Mouse (Mus musculus): Measurements from ENCODE around the gene Mpp3. TPM values are rescaled to one million over a fixed set of nuclear protein-coding genes. Genes with fewer than 3 reads are reported as not detected.

Gene Mpp3
- total and polyA plus RNA-seq, 2 experiments from 2014 or later = 2.2 to 8.0 TPM

GRCm38 (mm10) chr11:102011510-102011909, 16.8 kb downstream of the Mpp3 start:
- Histone ChIP-seq H3K27ac (ENCODE audit: low read depth) (no peak overlapping the region), H3K9ac (replicated peaks; ENCODE audit: low read depth, low read length) (no peak overlapping the region), H3K4me1 (ENCODE audit: control insufficient read depth, insufficient read depth) (peaks cover 10% of the 10 kb centered on the region), H3K4me3 (ENCODE audit: low read depth, low read length) (no peak overlapping the region), H3K4me2 (ENCODE audit: low read depth, low read length) (no peak overlapping the region), H3K9me3 (replicated peaks; ENCODE audit: control insufficient read depth, low read length) (no peaks in the 10 kb centered on the region), H3K36me3 (replicated peaks; ENCODE audit: control insufficient read depth, insufficient read depth, low read length) (0 out of 2 replicates have a peak, but pooled peaks cover 10% of the 10 kb centered on the region), H3K27me3 (ENCODE audit: control insufficient read depth, insufficient read depth, low read length) (no peaks in the 10 kb centered on the region)
- ATAC-seq (ENCODE audit: insufficient read depth, low read depth) = no peak
- DNase-seq (ENCODE audit: low spot score) = no peak
- no peak for TF ChIP-seq EP300 (IDR thresholded peaks at IDR 0.05; ENCODE audit: low read depth)
- no peak for TF ChIP-seq CTCF (IDR thresholded peaks at IDR 0.05; ENCODE audit: low read depth)
- WGBS = 72% methylated on average over 8 of the region's 8 CpGs

GRCm38 (mm10) chr11:102010140-102010539, 18.1 kb downstream of the Mpp3 start:
- Histone ChIP-seq H3K27ac (ENCODE audit: low read depth) (no peak overlapping the region), H3K36me3 (replicated peaks; ENCODE audit: control insufficient read depth, insufficient read depth, low read length) (0 out of 2 replicates have a peak, but pooled peaks cover 4% of the 10 kb centered on the region), H3K4me1 (ENCODE audit: control insufficient read depth, insufficient read depth) (no peaks in the 10 kb centered on the region), H3K27me3 (ENCODE audit: control insufficient read depth, insufficient read depth, low read length) (no peaks in the 10 kb centered on the region), H3K9ac (replicated peaks; ENCODE audit: low read depth, low read length) (no peak overlapping the region), H3K4me3 (ENCODE audit: low read depth, low read length) (no peak overlapping the region), H3K9me3 (replicated peaks; ENCODE audit: control insufficient read depth, low read length) (no peaks in the 10 kb centered on the region), H3K4me2 (ENCODE audit: low read depth, low read length) (no peak overlapping the region)
- WGBS = 75% methylated on average over 13 of the region's 13 CpGs
- TF ChIP-seq CTCF (IDR thresholded peaks at IDR 0.05; ENCODE audit: low read depth) (no peak), EP300 (IDR thresholded peaks at IDR 0.05; ENCODE audit: low read depth) (no peak)
- ATAC-seq (ENCODE audit: insufficient read depth, low read depth) = no peak
- DNase-seq (ENCODE audit: low spot score) = no peak

GRCm38 (mm10) chr11:102008954-102009637, 19.2 kb downstream of the Mpp3 start:
- Histone ChIP-seq H3K36me3 (replicated peaks; ENCODE audit: control insufficient read depth, insufficient read depth, low read length) (0 out of 2 replicates have a peak, but pooled peaks cover 4% of the 10 kb centered on the region), H3K27ac (ENCODE audit: low read depth) (peak overlapping the region; percentile 32; the same call in 1 of the 2 replicates), H3K4me2 (ENCODE audit: low read depth, low read length) (no peak overlapping the region), H3K4me1 (ENCODE audit: control insufficient read depth, insufficient read depth) (no peaks in the 10 kb centered on the region), H3K9ac (replicated peaks; ENCODE audit: low read depth, low read length) (no peak overlapping the region), H3K9me3 (replicated peaks; ENCODE audit: control insufficient read depth, low read length) (no peaks in the 10 kb centered on the region), H3K4me3 (ENCODE audit: low read depth, low read length) (no peak overlapping the region), H3K27me3 (ENCODE audit: control insufficient read depth, insufficient read depth, low read length) (no peaks in the 10 kb centered on the region)
- WGBS = 60% methylated on average over 15 of the region's 15 CpGs
- DNase-seq (ENCODE audit: low spot score) = peak; percentile 49
- TF ChIP-seq CTCF (IDR thresholded peaks at IDR 0.05; ENCODE audit: low read depth) (no peak), EP300 (IDR thresholded peaks at IDR 0.05; ENCODE audit: low read depth) (peak; percentile 95)
- ATAC-seq (ENCODE audit: insufficient read depth, low read depth) = peak; percentile 68

- no peak overlapping the region for H3K9ac ChIP-seq (replicated peaks; ENCODE audit: low read depth, low read length)
Measured at GRCm38 (mm10) chr11:102008372-102008771, 19.9 kb downstream of the Mpp3 start.

GRCm38 (mm10) chr11:102006688-102007087, 21.6 kb downstream of the Mpp3 start:
- TF ChIP-seq CTCF (IDR thresholded peaks at IDR 0.05; ENCODE audit: low read depth) = no peak
- no peak for TF ChIP-seq EP300 (IDR thresholded peaks at IDR 0.05; ENCODE audit: low read depth)
- no peak overlapping the region for H3K4me3 ChIP-seq (ENCODE audit: low read depth, low read length)
- H3K9me3 ChIP-seq (replicated peaks; ENCODE audit: control insufficient read depth, low read length) = no peaks in the 10 kb centered on the region
- DNase-seq (ENCODE audit: low spot score) = no peak
- no peak overlapping the region for H3K9ac ChIP-seq (replicated peaks; ENCODE audit: low read depth, low read length)
- no peak overlapping the region for H3K4me2 ChIP-seq (ENCODE audit: low read depth, low read length)
- no peak for ATAC-seq (ENCODE audit: insufficient read depth, low read depth)
- no peaks in the 10 kb centered on the region for H3K36me3 ChIP-seq (replicated peaks; ENCODE audit: control insufficient read depth, insufficient read depth, low read length)
- 81% methylated on average over 5 of the region's 5 CpGs for WGBS
- H3K27me3 ChIP-seq (ENCODE audit: control insufficient read depth, insufficient read depth, low read length) = no peaks in the 10 kb centered on the region
- H3K27ac ChIP-seq (ENCODE audit: low read depth) = no peak overlapping the region
- H3K4me1 ChIP-seq (ENCODE audit: control insufficient read depth, insufficient read depth) = no peaks in the 10 kb centered on the region

More at GRCm38 (mm10) chr11:102008372-102008771, 19.9 kb downstream of the Mpp3 start:
- no peak for DNase-seq (ENCODE audit: low spot score)
- TF ChIP-seq EP300 (IDR thresholded peaks at IDR 0.05; ENCODE audit: low read depth) (no peak), CTCF (IDR thresholded peaks at IDR 0.05; ENCODE audit: low read depth) (no peak)
- WGBS = 74% methylated on average over 8 of the region's 8 CpGs
- H3K9me3 ChIP-seq (replicated peaks; ENCODE audit: control insufficient read depth, low read length) = no peaks in the 10 kb centered on the region
- H3K27me3 ChIP-seq (ENCODE audit: control insufficient read depth, insufficient read depth, low read length) = no peaks in the 10 kb centered on the region
- H3K4me1 ChIP-seq (ENCODE audit: control insufficient read depth, insufficient read depth) = no peaks in the 10 kb centered on the region
- H3K4me2 ChIP-seq (ENCODE audit: low read depth, low read length) = no peak overlapping the region
- no peak for ATAC-seq (ENCODE audit: insufficient read depth, low read depth)
- no peak overlapping the region for H3K4me3 ChIP-seq (ENCODE audit: low read depth, low read length)
- 0 out of 2 replicates have a peak, but pooled peaks cover 4% of the 10 kb centered on the region for H3K36me3 ChIP-seq (replicated peaks; ENCODE audit: control insufficient read depth, insufficient read depth, low read length)
- 0 out of 2 replicates have a peak overlapping the region, but pooled peaks have one; percentile 32 for H3K27ac ChIP-seq (ENCODE audit: low read depth)
